Mouse (Mus musculus) ovary, adult 18-20 months (tissue): Measurements from ENCODE around the gene Med12.

Source experiments
- DNase-seq: peaks from one replicate; pipeline ENCODE4 v3.0.0; 2022; ENCODE audit warnings: low spot score, mixed read lengths

Med12 gene

GRCm38 (mm10) chrX:101273875-101274738, at the start of gene Med12:
Gene Med12 (plus strand): TSS chrX:101274030.
- DNase-seq, result peak; percentile 89

GRCm38 (mm10) chrX:101245011-101245410, 28.8 kb upstream of the Med12 start:
- DNase-seq, result no peak

GRCm38 (mm10) chrX:101253952-101254729, 19.7 kb upstream of the Med12 start, which contains the start of gene Foxo4:
Gene Foxo4 (plus strand): TSS chrX:101254528.
- peak; percentile 88 for DNase-seq

- no peak for DNase-seq
Measured at GRCm38 (mm10) chrX:101254740-101255139, 19.1 kb upstream of the Med12 start.

GRCm38 (mm10) chrX:101256603-101257002, 17.2 kb upstream of the Med12 start:
- no peak for DNase-seq

GRCm38 (mm10) chrX:101260441-101261325, 13.1 kb upstream of the Med12 start:
- DNase-seq, result no peak

GRCm38 (mm10) chrX:101263892-101264291, 9.9 kb upstream of the Med12 start, which contains the start of gene Gm614:
Gene Gm614 (minus strand): TSS chrX:101263992.
- no peak for DNase-seq

GRCm38 (mm10) chrX:101266631-101267030, 7.2 kb upstream of the Med12 start:
- DNase-seq, result no peak

- no peak for DNase-seq
Measured at GRCm38 (mm10) chrX:101268025-101268754, 5.6 kb upstream of the Med12 start, which contains the start of gene Il2rg. Gene Il2rg (minus strand): TSS chrX:101268255.

- DNase-seq, result no peak
Measured at GRCm38 (mm10) chrX:101268755-101269124, 5.1 kb upstream of the Med12 start, which contains the start of gene Gm20489. Gene Gm20489 (minus strand): TSS chrX:101269023.

- DNase-seq, result no peak
Measured at GRCm38 (mm10) chrX:101273410-101273809, 420 bp upstream of the Med12 start.

GRCm38 (mm10) chrX:101282813-101283212, 9.0 kb downstream of the Med12 start:
- no peak for DNase-seq

GRCm38 (mm10) chrX:101285534-101285933, 11.7 kb downstream of the Med12 start:
- DNase-seq, result no peak

- no peak for DNase-seq
Measured at GRCm38 (mm10) chrX:101285953-101286670, 12.3 kb downstream of the Med12 start.

GRCm38 (mm10) chrX:101287543-101287942, 13.7 kb downstream of the Med12 start:
- DNase-seq, result no peak

- no peak for DNase-seq
Measured at GRCm38 (mm10) chrX:101288432-101288831, 14.6 kb downstream of the Med12 start.

- DNase-seq, result no peak
Measured at GRCm38 (mm10) chrX:101289037-101289436, 15.2 kb downstream of the Med12 start.

- DNase-seq, result no peak
Measured at GRCm38 (mm10) chrX:101290111-101290510, 16.3 kb downstream of the Med12 start.

GRCm38 (mm10) chrX:101299055-101299454, 25.2 kb downstream of the Med12 start, which contains the start of gene Nlgn3:
Gene Nlgn3 (plus strand): TSS chrX:101299168.
- DNase-seq, result no peak
